Mouse (Mus musculus): ENCODE measurements around the gene Dhx32. TPM values are rescaled to one million over a fixed set of nuclear protein-coding genes. Genes with fewer than 3 reads are reported as not detected.

The Dhx32 gene
- polyA plus RNA-seq (2012; rRNA removed): 29.5 and 32.9 TPM in 2 replicates

GRCm38 (mm10) chr7:133782717-133783435, at the start of gene Dhx32:
Gene Dhx32, minus strand, starts transcription at chr7:133782726.
- Histone ChIP-seq H3K27me3 (ENCODE audit: control insufficient read depth, insufficient read depth, low read length) (no peaks in the 10 kb centered on the region), H3K4me1 (ENCODE audit: control insufficient read depth, insufficient read depth, low read length) (peaks cover 8% of the 10 kb centered on the region), H3K4me3 (ENCODE audit: control insufficient read depth, low read depth, low read length) (peak within 1 kb of the TSS; percentile 29), H3K27ac (ENCODE audit: control insufficient read depth, insufficient read depth, low read depth, low read length) (peak within 1 kb of the TSS; percentile 91), H3K36me3 (ENCODE audit: control insufficient read depth, insufficient read depth, low read length) (no peaks in the 10 kb centered on the region)
- TF ChIP-seq POLR2A (IDR thresholded peaks at IDR 0.05; ENCODE audit: control insufficient read depth, low read depth, low read length) (no peak; the same call in 1 of the 2 replicates), CTCF (IDR thresholded peaks at IDR 0.05; ENCODE audit: control insufficient read depth, insufficient read depth, insufficient replicate concordance, low read depth, low read length) (peak; percentile 88; the same call in 1 of the 2 replicates)

- TF ChIP-seq CTCF (IDR thresholded peaks at IDR 0.05; ENCODE audit: control insufficient read depth, insufficient read depth, insufficient replicate concordance, low read depth, low read length) (no peak), POLR2A (IDR thresholded peaks at IDR 0.05; ENCODE audit: control insufficient read depth, low read depth, low read length) (no peak)
- no peak overlapping the region for H3K4me3 ChIP-seq (ENCODE audit: control insufficient read depth, low read depth, low read length)
- H3K27me3 ChIP-seq (ENCODE audit: control insufficient read depth, insufficient read depth, low read length): no peaks in the 10 kb centered on the region
- no peaks in the 10 kb centered on the region for H3K36me3 ChIP-seq (ENCODE audit: control insufficient read depth, insufficient read depth, low read length)
- H3K4me1 ChIP-seq (ENCODE audit: control insufficient read depth, insufficient read depth, low read length): no peaks in the 10 kb centered on the region
- H3K27ac ChIP-seq (ENCODE audit: control insufficient read depth, insufficient read depth, low read depth, low read length): no peak overlapping the region
Measured at GRCm38 (mm10) chr7:133829579-133829978, 47.1 kb upstream of the Dhx32 start.

- no peaks in the 10 kb centered on the region for H3K27me3 ChIP-seq (ENCODE audit: control insufficient read depth, insufficient read depth, low read length)
- no peak overlapping the region for H3K4me3 ChIP-seq (ENCODE audit: control insufficient read depth, low read depth, low read length)
- H3K36me3 ChIP-seq (ENCODE audit: control insufficient read depth, insufficient read depth, low read length): no peaks in the 10 kb centered on the region
- TF ChIP-seq CTCF (IDR thresholded peaks at IDR 0.05; ENCODE audit: control insufficient read depth, insufficient read depth, insufficient replicate concordance, low read depth, low read length): no peak
- no peak for TF ChIP-seq POLR2A (IDR thresholded peaks at IDR 0.05; ENCODE audit: control insufficient read depth, low read depth, low read length)
- H3K4me1 ChIP-seq (ENCODE audit: control insufficient read depth, insufficient read depth, low read length): no peaks in the 10 kb centered on the region
- no peak overlapping the region for H3K27ac ChIP-seq (ENCODE audit: control insufficient read depth, insufficient read depth, low read depth, low read length)
Measured at GRCm38 (mm10) chr7:133828514-133828913, 46.0 kb upstream of the Dhx32 start.

- Histone ChIP-seq H3K27ac (ENCODE audit: control insufficient read depth, insufficient read depth, low read depth, low read length) (no peak overlapping the region), H3K27me3 (ENCODE audit: control insufficient read depth, insufficient read depth, low read length) (no peaks in the 10 kb centered on the region), H3K36me3 (ENCODE audit: control insufficient read depth, insufficient read depth, low read length) (no peaks in the 10 kb centered on the region), H3K4me1 (ENCODE audit: control insufficient read depth, insufficient read depth, low read length) (no peaks in the 10 kb centered on the region), H3K4me3 (ENCODE audit: control insufficient read depth, low read depth, low read length) (no peak overlapping the region)
- no peak for TF ChIP-seq CTCF (IDR thresholded peaks at IDR 0.05; ENCODE audit: control insufficient read depth, insufficient read depth, insufficient replicate concordance, low read depth, low read length)
- TF ChIP-seq POLR2A (IDR thresholded peaks at IDR 0.05; ENCODE audit: control insufficient read depth, low read depth, low read length): no peak
Measured at GRCm38 (mm10) chr7:133824579-133824978, 42.1 kb upstream of the Dhx32 start.

- TF ChIP-seq CTCF (IDR thresholded peaks at IDR 0.05; ENCODE audit: control insufficient read depth, insufficient read depth, insufficient replicate concordance, low read depth, low read length): peak; percentile 18; the same call in 1 of the 2 replicates
- TF ChIP-seq POLR2A (IDR thresholded peaks at IDR 0.05; ENCODE audit: control insufficient read depth, low read depth, low read length): no peak
- H3K27me3 ChIP-seq (ENCODE audit: control insufficient read depth, insufficient read depth, low read length): no peaks in the 10 kb centered on the region
- H3K4me3 ChIP-seq (ENCODE audit: control insufficient read depth, low read depth, low read length): no peak overlapping the region
- no peaks in the 10 kb centered on the region for H3K4me1 ChIP-seq (ENCODE audit: control insufficient read depth, insufficient read depth, low read length)
- no peak overlapping the region for H3K27ac ChIP-seq (ENCODE audit: control insufficient read depth, insufficient read depth, low read depth, low read length)
- no peaks in the 10 kb centered on the region for H3K36me3 ChIP-seq (ENCODE audit: control insufficient read depth, insufficient read depth, low read length)
Measured at GRCm38 (mm10) chr7:133823751-133824150, 41.2 kb upstream of the Dhx32 start.

GRCm38 (mm10) chr7:133813331-133813730, 30.8 kb upstream of the Dhx32 start:
- TF ChIP-seq POLR2A (IDR thresholded peaks at IDR 0.05; ENCODE audit: control insufficient read depth, low read depth, low read length) (no peak), CTCF (IDR thresholded peaks at IDR 0.05; ENCODE audit: control insufficient read depth, insufficient read depth, insufficient replicate concordance, low read depth, low read length) (no peak)
- Histone ChIP-seq H3K36me3 (ENCODE audit: control insufficient read depth, insufficient read depth, low read length) (no peaks in the 10 kb centered on the region), H3K4me1 (ENCODE audit: control insufficient read depth, insufficient read depth, low read length) (no peaks in the 10 kb centered on the region), H3K4me3 (ENCODE audit: control insufficient read depth, low read depth, low read length) (no peak overlapping the region), H3K27ac (ENCODE audit: control insufficient read depth, insufficient read depth, low read depth, low read length) (no peak overlapping the region), H3K27me3 (ENCODE audit: control insufficient read depth, insufficient read depth, low read length) (no peaks in the 10 kb centered on the region)

- Histone ChIP-seq H3K4me3 (ENCODE audit: control insufficient read depth, low read depth, low read length) (no peak overlapping the region), H3K27ac (ENCODE audit: control insufficient read depth, insufficient read depth, low read depth, low read length) (no peak overlapping the region), H3K36me3 (ENCODE audit: control insufficient read depth, insufficient read depth, low read length) (no peaks in the 10 kb centered on the region), H3K4me1 (ENCODE audit: control insufficient read depth, insufficient read depth, low read length) (no peaks in the 10 kb centered on the region), H3K27me3 (ENCODE audit: control insufficient read depth, insufficient read depth, low read length) (no peaks in the 10 kb centered on the region)
- TF ChIP-seq POLR2A (IDR thresholded peaks at IDR 0.05; ENCODE audit: control insufficient read depth, low read depth, low read length) (no peak), CTCF (IDR thresholded peaks at IDR 0.05; ENCODE audit: control insufficient read depth, insufficient read depth, insufficient replicate concordance, low read depth, low read length) (no peak)
Measured at GRCm38 (mm10) chr7:133812927-133813326, 30.4 kb upstream of the Dhx32 start.
